Mouse (Mus musculus) spleen, embryonic (tissue): ENCODE data around the gene Limk1.
"Not testable (repeated sequence)": the region's sequence is repeated elsewhere in the genome, so short reads cannot be mapped to it uniquely, and the experiment has no call there.

Experiments
- CTCF ChIA-PET: fragments of 350-600 bp; sonication (Branson Sonifier 250); formaldehyde crosslinking; loops from one replicate; lab custom pipeline; 2022; lab: Charles Lee

The Limk1 gene

DNA sequence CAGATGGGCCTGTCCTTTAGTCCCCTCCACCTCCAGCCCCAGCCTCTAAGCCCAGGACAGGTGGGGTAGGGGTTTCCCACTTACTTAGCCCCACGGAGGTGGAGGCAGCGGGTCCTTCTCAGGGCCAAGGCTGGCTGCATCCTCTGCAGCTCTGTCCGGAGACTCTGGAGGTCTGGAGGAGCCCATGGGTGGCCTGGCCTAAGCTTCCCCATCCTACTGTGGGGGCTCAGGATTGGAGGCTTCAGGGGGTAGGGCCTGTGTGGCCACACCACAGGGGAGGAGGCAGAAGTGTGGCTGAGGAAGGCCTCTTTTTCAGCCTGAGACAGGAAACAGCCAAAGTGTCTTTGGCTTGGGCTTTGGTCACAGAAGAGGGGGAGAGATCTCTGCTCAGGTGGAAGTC lies 10.4 kb downstream of the Limk1 start:
- CTCF ChIA-PET: no interaction called here

DNA sequence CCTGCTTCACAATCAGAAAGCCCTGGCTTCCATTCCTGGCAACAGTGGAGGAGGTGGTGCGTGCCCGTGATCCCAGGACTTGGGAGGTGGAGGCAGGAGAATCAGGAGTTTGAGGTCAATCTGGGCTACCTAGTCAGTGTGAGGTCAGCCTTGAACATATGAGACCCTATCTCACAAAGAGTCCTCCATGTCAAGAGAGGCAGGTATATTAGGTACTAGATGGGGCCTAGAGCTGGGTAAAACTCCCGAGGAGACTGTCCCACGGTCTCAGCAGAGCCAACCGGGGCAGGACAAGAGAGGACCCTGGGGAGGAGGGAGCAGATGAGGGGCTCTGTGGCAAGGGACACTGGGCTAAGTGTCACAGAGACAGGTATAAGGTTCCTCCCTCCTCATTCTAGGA lies 10.9 kb downstream of the Limk1 start:
- CTCF ChIA-PET: no interaction called here

DNA sequence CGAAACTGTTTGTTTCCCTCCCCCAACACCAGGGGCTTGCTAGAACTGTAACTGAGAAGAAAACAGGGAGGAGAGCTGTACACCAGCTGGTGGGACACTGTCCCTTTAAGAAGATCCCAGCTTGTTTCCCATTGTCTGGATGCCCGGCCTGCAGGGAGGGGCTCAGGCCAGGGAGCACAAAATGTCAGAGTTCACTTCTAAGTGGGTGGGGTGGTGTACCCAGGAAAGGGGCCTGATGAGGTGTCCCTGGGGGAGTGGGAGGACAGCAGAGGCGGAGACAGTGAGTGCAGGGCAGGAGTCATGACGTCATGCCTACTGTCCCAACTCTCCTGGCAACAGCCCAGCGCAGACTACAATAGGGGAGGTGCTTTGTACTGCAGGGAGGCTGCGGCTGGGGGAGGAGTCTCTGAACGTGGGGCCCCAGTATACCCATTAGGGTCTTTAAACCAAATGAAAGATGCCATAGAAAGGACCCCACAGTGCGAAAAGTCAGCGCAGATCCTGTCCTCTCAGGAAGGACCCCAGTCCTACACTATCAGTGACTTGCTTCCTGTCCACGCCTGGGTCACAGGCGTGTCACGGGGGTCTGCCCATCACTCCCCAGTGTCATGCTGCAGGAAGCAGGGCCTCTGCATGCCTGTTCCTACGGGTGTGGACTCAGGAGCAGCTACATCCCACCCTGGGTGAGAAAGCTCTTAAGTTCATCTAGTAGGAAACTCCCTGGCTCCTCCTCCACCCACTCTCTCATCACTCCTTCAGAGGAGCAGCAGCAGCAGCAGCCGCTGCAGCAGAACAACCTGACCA lies 12.2 kb downstream of the Limk1 start:
- CTCF ChIA-PET: interaction anchor here (0.5 kb wide), 1 partner anchor 23 kb away, joined by 24 read pairs; no protein-coding TSS in a partner anchor

DNA sequence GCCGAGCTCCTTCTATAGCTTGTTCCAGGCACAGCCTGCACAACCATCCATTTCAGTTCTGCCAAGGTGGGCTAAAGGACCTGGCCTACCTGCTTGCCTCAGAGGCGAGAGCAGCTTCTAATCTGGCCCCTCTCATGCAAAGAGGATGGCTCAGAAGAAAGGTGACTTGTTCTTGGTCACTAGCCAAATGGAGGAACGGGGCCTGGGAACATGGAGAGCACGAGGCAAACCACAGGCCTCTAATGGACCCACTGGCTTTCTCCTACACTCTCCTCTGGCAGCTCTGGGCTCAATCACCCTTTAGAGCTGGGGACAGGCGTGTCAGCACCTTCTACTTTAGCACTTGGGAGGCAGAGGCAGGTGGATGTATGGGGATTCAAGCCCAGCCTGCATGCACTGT lies 13.4 kb downstream of the Limk1 start:
- CTCF ChIA-PET: no interaction called here

DNA sequence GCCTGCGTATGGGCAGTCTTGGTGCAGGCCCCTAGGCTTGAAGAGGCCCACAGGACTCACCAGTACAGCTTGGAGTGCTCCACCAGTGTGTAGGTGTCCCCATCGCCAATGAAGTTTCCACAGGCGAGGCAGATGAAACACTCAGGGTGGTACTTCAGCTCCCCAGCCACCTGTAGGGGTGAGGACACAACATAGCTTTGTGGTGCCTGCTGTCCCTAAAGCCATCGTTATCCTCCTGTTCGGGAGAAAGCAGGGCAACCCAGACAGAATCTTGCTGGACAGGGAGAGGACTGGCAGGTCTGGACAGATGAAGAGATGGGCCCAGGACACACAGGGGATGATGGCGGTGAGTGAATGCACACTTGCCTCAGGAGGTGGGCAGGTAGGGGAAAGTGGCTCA lies 15.8 kb downstream of the Limk1 start:
- CTCF ChIA-PET: no interaction called here

DNA sequence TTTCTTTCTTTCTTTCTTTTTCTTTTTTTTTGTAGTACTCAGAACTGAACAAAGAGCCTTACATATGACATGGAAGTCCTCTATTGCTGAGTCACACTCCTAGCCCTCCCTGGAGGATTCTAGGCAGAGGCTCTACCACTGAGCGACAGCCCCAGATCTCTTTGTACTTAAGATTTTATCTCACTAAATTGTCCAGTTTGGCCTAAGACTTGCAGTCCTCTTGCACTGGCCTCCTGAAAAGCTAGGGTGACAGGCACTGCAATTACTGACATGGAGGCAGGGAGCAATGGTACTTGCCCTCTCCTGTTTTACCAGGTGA lies 16.2 kb downstream of the Limk1 start:
- CTCF ChIA-PET: no interaction called here

DNA sequence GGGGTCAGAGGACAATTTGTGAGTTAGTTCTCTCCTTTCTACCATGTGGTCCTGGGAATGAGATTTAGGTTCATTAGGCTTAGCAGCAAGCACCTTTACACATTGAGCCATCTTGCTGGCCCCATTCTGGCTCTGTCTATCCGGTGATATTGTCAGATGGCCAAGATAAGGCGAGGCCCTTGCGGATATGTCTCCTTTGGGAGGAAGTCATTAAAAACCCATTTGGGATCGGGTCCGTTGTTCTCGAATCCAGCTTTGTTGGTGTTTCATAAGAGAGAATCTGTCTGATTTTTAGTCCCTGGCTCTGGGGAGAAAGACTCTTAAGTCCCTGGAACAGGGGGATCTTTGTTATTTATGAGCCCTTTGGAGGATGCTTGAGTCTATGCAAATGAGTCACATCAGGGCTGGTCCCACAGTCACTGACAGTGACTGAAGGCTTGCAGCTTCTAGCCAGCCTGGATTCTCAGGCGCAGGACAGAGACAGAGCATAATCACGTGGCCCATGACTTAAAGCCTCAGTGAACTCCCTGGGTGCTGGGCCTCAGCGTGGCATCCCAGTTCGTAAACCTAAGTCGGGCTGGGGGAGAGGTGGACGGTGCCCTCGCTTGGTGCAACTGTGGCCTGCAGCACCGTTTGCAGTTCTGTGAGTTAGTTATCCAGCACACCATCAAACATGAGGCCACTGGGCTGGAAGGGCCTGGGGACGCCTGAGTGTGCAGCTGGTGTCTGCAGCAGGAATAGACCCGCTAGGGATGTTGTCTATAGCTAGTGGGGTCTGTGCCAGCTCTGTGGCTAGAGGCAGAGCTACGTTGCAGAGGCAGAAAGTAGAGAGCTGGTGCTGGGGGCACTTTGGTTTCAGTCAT lies 16.8 kb downstream of the Limk1 start:
- CTCF ChIA-PET: no interaction called here

DNA sequence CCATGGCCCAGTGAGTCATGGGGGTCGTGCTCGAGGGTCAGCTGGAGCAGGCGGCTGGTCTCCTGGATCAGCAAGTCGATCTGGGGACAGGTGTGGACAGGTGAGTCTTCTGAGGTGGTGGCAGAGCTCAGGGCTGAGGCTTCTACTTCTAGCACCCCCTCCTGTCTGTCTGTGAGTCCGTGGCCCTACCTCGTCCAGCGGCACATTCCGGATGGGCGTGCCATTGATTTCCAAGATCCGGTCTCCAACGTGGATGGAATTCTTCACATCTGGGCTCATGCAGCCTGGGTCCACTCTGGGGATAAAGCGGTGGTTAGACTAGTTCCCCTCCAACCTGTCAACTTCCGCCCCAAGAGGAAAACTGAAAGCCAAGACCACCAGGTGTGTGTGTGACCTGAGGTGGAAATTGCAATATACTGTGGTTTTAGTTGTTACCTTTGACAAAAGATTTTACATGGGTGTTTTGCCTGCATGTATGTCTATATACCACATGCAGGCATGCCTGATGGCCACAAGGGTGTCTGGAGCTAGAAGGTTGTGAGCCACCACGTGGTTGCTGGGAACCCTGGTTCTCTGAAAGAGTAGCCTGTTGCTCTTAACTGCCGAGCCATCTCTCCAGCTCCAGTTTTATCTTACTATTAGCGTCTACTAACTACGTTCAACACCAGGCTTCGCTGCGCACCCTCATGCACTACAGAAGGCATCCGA lies 19.2 kb downstream of the Limk1 start:
- CTCF ChIA-PET: no interaction called here

DNA sequence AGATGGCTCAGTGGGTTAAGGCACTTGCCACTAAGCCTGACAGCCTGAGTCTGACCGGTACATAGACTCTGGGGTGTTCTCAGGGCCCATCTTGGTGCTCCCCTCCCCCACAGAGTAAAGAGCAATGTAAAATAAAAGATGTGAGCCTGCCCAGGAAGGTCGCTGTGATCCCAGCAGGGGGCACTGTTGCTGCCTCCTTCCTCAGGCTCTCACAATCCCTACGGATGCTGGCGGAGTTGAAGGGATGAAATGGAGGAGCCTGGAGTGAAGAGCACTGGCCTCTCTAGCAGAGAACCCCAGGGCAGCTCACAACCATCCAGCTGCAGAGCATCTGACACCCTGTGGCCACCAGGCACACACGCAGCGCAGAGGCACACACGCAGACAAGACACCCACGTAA lies 19.9 kb downstream of the Limk1 start:
- CTCF ChIA-PET: no interaction called here

DNA sequence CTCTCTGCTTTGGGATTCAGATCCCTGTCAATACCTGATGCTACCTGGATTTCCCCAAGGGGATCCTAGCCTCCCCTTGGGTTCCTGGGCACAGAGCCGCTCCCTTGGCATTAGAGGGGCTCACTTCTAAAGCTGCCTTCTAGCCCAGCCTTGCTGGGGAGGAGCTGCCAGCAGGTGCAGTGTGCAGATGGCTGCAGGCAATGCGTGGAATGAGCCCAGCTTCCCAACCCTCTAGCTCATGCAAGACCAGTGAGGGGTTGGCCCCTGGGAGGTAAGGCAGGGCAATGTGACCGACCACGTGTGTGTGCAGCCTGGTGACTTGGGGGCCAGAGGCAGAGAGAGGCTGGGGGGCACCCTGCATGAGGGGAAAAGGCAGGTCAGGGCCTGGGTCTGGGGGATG lies 31.7 kb downstream of the Limk1 start:
- CTCF ChIA-PET: no interaction called here

DNA sequence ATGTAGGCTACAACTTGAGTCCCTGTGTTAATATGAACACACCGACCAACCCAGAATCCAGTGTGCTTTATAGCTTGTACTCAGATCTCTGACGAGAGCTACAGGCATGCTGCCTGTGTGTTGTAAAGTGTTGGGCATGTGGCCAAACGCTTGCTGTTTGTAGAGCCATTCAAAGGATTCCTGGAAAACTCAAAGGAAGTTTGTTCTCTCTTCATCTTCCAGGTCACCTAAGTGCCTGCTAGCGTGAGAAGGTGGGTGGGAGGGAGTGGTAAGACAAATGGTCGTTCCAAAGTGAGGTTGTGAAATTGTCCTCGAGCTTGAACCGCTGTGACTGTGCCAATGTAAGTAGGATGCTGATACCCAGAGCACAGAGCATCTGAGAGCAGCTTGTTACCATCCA lies 36.4 kb downstream of the Limk1 start:
- CTCF ChIA-PET: no interaction called here

DNA sequence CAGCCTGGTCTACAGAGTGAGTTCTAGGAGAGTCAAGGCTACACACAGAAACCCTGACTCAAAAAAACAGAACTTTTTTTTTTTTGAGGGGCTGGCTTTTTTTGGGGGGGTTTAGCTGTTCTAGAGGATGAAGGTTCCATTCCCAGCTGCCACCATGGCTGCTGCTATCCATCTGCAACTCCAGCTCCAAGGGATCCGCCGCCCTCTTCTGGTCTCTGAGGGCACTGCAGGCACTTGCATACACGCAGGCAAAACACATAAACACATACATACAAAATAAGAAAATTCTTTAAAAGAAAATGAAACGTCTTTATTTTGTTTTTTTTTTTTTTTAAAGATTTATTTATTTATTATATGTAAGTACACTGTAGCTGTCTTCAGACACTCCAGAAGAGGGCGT lies 37.5 kb downstream of the Limk1 start:
- CTCF ChIA-PET: interaction anchor here (0.6 to 0.9 kb wide), 4 partner anchors 24 to 142 kb away, joined by 3 to 6 read pairs (median 4); no protein-coding TSS in a partner anchor

DNA sequence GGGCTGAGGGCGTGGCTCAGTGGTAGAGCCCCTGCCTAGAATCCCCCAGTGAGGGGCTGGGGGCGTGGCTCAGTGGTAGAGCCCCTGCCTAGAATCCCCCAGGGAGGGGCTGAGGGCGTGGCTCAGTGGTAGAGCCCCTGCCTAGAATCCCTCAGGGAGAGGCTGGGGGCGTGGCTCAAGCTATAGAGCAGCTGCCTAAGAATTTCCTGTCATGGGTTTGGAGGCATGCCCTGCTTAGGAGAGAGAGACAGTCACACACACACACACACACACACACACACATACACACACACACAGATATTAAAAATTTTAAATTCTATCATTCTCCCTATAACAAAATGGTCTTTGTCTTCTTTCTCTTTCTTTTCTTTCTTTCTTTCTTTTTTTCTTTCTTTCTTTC lies 39.4 kb downstream of the Limk1 start:
- CTCF ChIA-PET: not testable (repeated sequence)

DNA sequence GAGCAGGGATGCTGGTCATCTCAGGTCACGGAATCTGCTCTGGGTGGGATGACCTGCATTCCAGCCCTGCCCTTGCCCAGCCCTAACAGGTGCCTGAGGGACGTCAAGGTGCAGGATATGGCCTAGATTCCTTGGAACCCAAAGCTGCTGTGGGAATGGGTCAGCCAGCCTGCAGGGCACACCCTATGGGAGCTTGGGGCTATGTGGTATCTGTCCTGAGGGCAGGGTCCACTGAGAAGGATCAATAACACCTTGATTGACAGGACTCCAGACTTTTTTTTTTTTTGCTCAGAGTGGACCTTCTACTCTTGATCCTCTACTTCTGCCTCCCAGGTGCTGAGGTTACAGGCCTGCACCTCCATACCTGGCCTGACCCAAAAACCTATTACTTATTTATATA lies 41.0 kb downstream of the Limk1 start:
- CTCF ChIA-PET: no interaction called here

DNA sequence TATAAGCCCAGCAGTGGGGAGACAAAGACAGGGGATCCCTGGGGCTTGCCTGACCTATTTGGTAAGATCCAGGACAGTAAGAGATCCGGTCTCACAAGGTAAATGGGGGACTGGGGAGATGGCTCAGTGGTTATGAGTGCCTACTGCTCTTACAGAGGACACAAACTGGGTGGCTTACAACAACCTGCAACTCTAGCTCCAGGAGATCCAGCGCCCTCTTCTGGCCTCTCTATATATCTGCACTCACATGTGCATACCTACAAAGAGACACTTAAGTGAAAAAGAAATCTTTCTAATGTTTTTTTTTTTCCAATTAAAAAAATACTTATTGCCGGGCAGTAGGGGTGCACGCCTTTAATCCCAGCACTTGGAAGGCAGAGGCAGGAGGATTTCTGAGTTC lies 41.9 kb downstream of the Limk1 start:
- CTCF ChIA-PET: no interaction called here

DNA sequence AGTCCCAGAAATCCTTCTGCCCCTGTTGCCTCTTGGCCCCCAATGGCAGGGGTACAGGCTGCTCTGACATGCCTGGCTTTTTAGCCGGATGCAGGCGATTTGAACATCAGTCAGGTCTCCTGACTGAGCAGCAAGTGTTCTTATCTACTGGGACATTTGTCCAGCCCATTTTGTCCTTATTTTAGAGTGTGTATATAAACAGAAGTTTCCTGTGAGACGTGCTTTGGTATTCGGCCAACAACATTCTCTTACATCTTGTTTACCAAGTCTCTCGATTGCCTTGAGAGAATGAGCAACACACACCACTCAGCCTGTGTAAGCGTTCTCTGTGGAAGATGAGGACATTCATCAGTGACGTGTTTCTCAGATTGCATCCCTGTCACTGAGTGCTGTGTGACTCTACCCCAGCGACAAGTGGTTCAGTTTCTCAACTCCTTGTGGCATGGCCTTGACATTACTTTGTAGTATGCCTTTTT lies 43.7 kb downstream of the Limk1 start:
- CTCF ChIA-PET: no interaction called here

DNA sequence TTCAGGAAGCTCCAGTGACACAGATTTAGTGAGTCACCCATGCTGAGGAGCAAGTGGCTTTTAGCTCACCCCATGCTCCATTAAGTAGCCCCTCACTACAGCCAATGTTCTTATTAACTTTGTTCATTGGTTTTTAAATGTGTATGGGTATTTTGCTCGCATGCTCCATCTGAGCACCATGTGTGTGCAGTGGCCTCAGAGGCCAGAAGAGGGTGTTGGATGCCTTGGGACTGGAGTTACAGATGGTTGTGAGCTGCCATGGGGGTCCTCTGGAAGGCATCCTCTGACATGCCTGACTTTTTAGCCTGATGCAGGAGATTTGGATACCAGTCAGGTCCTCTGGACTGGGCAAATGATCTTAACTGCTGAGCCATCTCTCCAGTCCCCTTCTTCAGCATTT lies 44.3 kb downstream of the Limk1 start:
- CTCF ChIA-PET: interaction anchor here (0.6 kb wide), 1 partner anchor 38 kb away, joined by 4 read pairs; no protein-coding TSS in a partner anchor

DNA sequence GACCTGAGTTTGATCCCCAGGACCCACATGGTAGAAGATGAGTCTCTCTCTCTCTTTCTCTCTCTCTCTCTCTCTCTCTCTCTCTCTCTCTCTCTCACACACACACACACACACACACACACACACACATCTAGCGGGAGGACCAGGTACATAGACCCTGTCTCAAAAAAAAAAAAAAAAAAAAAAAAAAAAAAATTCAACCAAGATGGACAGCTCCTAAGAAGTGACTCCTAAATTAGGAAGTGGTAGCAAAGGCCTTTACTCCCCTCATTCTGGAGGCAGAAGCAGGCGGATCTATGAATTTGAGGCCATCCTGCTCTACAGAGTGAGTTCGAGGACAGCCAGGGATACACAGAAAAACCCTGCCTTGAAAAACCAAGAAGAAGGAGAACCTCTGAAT lies 48.0 kb downstream of the Limk1 start:
- CTCF ChIA-PET: interaction anchor here (0.6 kb wide), 1 partner anchor 1505 kb away, joined by 3 read pairs; no protein-coding TSS in a partner anchor

DNA sequence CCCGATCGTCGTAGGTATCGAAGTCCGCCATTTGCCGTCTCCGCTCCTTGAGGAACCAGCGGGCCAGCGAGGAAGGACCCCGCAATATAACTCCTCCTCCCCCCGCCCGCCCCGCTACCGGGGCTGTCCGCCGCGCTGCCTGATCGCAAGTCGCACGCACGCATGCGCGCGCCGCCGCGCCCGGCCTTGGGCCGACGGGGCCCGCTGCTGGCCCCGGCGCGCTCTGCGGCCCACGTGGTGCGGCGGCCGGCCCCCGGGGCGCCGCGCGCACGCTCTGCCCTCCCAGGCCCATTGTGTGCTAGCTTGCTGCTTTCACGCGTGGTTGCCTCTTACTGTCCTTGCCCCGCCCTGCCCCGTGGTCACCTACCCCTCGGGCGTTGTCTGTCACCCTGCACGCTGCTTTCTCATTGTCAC lies 49.1 kb downstream of the Limk1 start, which contains the start of gene Eif4h:
Gene Eif4h, minus strand, starts transcription at position 222 of the 414 bp plus-strand sequence.
- CTCF ChIA-PET: no interaction called here

DNA sequence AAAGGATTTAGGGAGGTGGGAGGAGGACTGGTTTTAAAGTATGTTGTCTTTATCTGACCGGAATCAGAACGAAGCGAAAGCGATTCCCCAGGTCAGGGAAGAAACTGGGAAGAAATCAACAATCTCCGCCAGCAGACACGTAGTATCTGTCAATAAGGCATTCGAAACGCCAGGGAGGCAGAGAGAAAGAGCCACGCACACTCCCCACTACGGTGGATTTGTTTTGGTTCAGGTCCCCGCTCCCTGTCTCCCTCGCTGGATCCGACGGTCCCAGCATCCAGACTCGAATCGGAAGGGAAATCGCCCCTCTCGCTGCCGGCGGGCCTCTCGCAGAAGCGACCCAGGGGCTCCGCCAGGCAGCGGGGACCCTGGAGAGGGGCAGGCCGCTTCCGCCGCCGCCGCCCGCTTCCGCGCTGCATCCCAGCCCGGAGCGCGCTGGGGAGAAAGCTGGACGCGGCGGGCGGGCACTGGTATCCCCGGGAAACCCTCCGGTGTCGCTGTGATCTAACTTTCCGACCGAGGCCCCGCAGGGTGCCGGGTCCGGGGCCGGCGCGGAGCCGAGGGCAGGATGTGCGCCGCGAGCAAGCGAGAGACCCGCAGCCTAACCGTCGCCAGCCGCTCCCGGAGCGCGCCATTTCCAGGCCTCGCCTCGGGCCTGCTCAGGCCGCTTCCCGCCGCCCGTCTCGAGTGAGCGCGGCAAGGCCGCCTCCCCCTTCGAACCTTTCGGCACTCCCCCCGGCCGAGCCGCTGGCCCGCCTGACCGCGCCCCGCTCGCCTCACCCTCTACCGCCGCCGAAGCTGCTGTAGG lies 49.7 kb downstream of the Limk1 start:
- CTCF ChIA-PET: interaction anchor here (0.6 kb wide), 1 partner anchor 340 kb away, joined by 3 read pairs; no protein-coding TSS in a partner anchor

DNA sequence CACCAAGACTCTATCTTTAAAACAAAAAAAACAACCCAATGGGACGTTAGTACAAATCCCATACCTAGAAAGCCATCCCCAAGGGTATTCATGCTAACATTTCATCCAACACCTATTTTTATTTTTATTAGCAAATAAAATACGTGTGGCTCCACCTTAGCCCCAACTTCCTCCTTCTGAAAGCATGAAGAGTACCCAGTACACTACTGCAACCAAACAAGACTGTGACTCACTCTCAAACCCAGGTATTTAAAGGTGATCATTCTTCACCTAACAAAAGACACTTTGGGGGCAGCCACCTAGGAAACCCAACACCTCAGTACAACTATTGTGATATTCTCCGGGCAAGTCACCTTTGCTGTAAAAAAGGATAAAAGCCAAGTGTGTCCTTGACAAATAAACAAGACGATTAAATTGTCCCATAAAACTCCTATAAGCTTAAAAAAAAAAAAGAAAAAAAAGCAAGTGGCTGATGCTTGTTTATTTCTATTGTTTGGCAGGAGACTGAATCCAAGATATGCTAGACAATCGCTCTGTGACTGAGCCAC lies 50.5 kb downstream of the Limk1 start:
- CTCF ChIA-PET: interaction anchor here (0.6 kb wide), 1 partner anchor 339 kb away, joined by 3 read pairs; no protein-coding TSS in a partner anchor
